Mouse (Mus musculus) spleen, postnatal 14 days (tissue): ENCODE data around the gene Ywhab.

Source experiments
- DNase-seq, 2 experiments: peaks; one replicate each; pipeline ENCODE4 v3.0.0; 2021 to 2022; ENCODE audit warnings: low spot score in 2 of 2

Ywhab gene

GRCm38 (mm10) chr2:163994654-163994976 lies at the start of gene Ywhab:
Gene Ywhab (plus strand): TSS chr2:163994960.
- no peak for DNase-seq

- no peak for DNase-seq
Observed at GRCm38 (mm10) chr2:163946221-163946620, 48.5 kb upstream of the Ywhab start.

- no peak for DNase-seq
Observed at GRCm38 (mm10) chr2:163947976-163948375, 46.8 kb upstream of the Ywhab start.

GRCm38 (mm10) chr2:163951770-163952169 lies 43.0 kb upstream of the Ywhab start:
- peak in 1 of 2 experiments; percentile 23 for DNase-seq

GRCm38 (mm10) chr2:163953622-163954310 lies 41.0 kb upstream of the Ywhab start:
- DNase-seq = no peak

- DNase-seq = no peak
Observed at GRCm38 (mm10) chr2:163964606-163965560, 29.9 kb upstream of the Ywhab start.

GRCm38 (mm10) chr2:163965706-163966105 lies 29.1 kb upstream of the Ywhab start:
- no peak for DNase-seq

- peak in 1 of 2 experiments; percentile 44 for DNase-seq
Observed at GRCm38 (mm10) chr2:163968581-163968980, 26.2 kb upstream of the Ywhab start.

GRCm38 (mm10) chr2:163970326-163970725 lies 24.4 kb upstream of the Ywhab start:
- no peak for DNase-seq

- DNase-seq = no peak
Observed at GRCm38 (mm10) chr2:163974056-163974455, 20.7 kb upstream of the Ywhab start.

GRCm38 (mm10) chr2:163976448-163976847 lies 18.3 kb upstream of the Ywhab start:
- no peak for DNase-seq

- DNase-seq = no peak
Observed at GRCm38 (mm10) chr2:163987233-163987632, 7.5 kb upstream of the Ywhab start.

- no peak for DNase-seq
Observed at GRCm38 (mm10) chr2:163992871-163993270, 1.9 kb upstream of the Ywhab start.

GRCm38 (mm10) chr2:163994977-163995862 lies 460 bp downstream of the Ywhab start:
- DNase-seq = peak; percentile 80 to 87

- DNase-seq = no peak
Observed at GRCm38 (mm10) chr2:163996275-163996674, 1.5 kb downstream of the Ywhab start.

GRCm38 (mm10) chr2:163996899-163997298 lies 2.1 kb downstream of the Ywhab start:
- no peak for DNase-seq

GRCm38 (mm10) chr2:163998981-163999380 lies 4.2 kb downstream of the Ywhab start:
- no peak for DNase-seq

- DNase-seq = no peak
Observed at GRCm38 (mm10) chr2:164002637-164003036, 7.9 kb downstream of the Ywhab start.

GRCm38 (mm10) chr2:164004503-164004902 lies 9.7 kb downstream of the Ywhab start:
- no peak for DNase-seq

- peak in 1 of 2 experiments; percentile 22 for DNase-seq
Observed at GRCm38 (mm10) chr2:164006932-164007331, 12.2 kb downstream of the Ywhab start.

- DNase-seq = no peak
Observed at GRCm38 (mm10) chr2:164007547-164007946, 12.8 kb downstream of the Ywhab start.
